ENCODE assay signal across 10 mouse cellular contexts in the genomic region with DNA sequence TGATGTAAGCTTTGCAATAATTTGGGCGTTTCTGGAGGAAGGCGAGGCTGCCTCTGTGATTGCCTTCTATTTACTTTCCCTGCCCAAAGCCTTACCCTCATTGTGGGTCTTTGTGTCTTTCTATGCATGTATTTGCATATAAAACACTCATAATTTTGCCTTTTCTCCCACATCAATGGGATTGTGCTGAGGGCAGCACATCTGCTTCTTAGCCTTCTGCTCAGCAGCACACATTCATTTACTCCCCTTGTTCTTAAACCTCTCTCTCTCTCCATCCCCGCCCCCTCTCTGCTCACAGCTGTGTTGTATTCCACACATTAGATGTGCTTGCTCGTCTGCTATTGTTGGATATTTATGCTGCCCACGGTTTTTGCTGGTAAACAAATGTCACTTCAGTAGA. TPM values are rescaled to one million over a fixed set of nuclear protein-coding genes. Genes with fewer than 3 reads are reported as not detected.
DNase-seq lines count a peak whose midpoint lies in the region; ATAC-seq lines count a peak whose summit lies in the region.
"Had no signal": no experiment of that assay in that cellular context is flagged by ENCODE, and none has a peak within 500 bp of the region (broad histone marks: within the 10 kb centered on the region; RNA-seq: fewer than 3 reads in every experiment).

No protein-coding gene starts in this region.

- peak overlapping the region; percentile 57 for H3K4me2 ChIP-seq in kidney, embryonic 16.5 days (replicated peaks; ENCODE audit: low read depth, low read length)
- H3K4me2 ChIP-seq in forebrain, embryonic 16.5 days (ENCODE audit: low read length), result peak overlapping the region; percentile 24; the same call in 1 of the 2 replicates
- H3K4me2 ChIP-seq in neural tube, embryonic 13.5 days, result peak overlapping the region; percentile 65

- DNase-seq in frontal cortex, postnatal 14 days (ENCODE audit: low spot score in 2 of 2), result no peak
- no peak for DNase-seq in kidney, postnatal 25 days
- DNase-seq in right cerebral cortex, postnatal 25 days, result no peak
- no peak for DNase-seq in ovary, postnatal 10 days (ENCODE audit: low spot score)
- DNase-seq: cerebellum, postnatal 25 days had no signal

- H3K27me3 ChIP-seq in kidney, embryonic 16.5 days (ENCODE audit: insufficient read depth, low read length), result no peaks in the 10 kb centered on the region
- H3K27me3 ChIP-seq in forebrain, embryonic 16.5 days (replicated peaks; ENCODE audit: control insufficient read depth, insufficient read depth, low read length), result no peaks in the 10 kb centered on the region
- no peaks in the 10 kb centered on the region for H3K27me3 ChIP-seq in neural tube, embryonic 13.5 days

- no peaks in the 10 kb centered on the region for H3K9me3 ChIP-seq in kidney, embryonic 16.5 days (ENCODE audit: low read length)
- no peaks in the 10 kb centered on the region for H3K9me3 ChIP-seq in forebrain, embryonic 16.5 days (ENCODE audit: control insufficient read depth, low read length)
- H3K9me3 ChIP-seq in neural tube, embryonic 13.5 days, result no peaks in the 10 kb centered on the region
- H3K9me3 ChIP-seq: liver, embryonic 12.5 days had no signal

- peaks cover 51% of the 10 kb centered on the region for H3K4me1 ChIP-seq in kidney, embryonic 16.5 days (ENCODE audit: insufficient read depth, low read length)
- peaks cover 56% of the 10 kb centered on the region for H3K4me1 ChIP-seq in forebrain, embryonic 16.5 days (replicated peaks; ENCODE audit: control insufficient read depth, insufficient read depth, low read length)
- peaks cover 87% of the 10 kb centered on the region for H3K4me1 ChIP-seq in neural tube, embryonic 13.5 days (replicated peaks)
- H3K4me1 ChIP-seq: liver, embryonic 12.5 days had no signal

- H3K4me3 ChIP-seq in kidney, embryonic 16.5 days (ENCODE audit: low read length), result no peak overlapping the region; the same call in 1 of the 2 replicates
- no peak overlapping the region for H3K4me3 ChIP-seq in forebrain, embryonic 16.5 days (replicated peaks; ENCODE audit: low read length)
- H3K4me3 ChIP-seq in neural tube, embryonic 13.5 days, result peak overlapping the region; percentile 17; the same call in 1 of the 2 replicates
- H3K4me3 ChIP-seq: liver, embryonic 12.5 days had no signal

- peak overlapping the region; percentile 31; the same call in 1 of the 2 replicates for H3K9ac ChIP-seq in kidney, embryonic 16.5 days (replicated peaks; ENCODE audit: low read length)
- no peak overlapping the region for H3K9ac ChIP-seq in forebrain, embryonic 16.5 days (replicated peaks; ENCODE audit: low read depth, low read length)
- peak overlapping the region; percentile 49; the same call in 1 of the 2 replicates for H3K9ac ChIP-seq in neural tube, embryonic 13.5 days
- H3K9ac ChIP-seq: liver, embryonic 12.5 days had no signal

- WGBS in kidney, embryonic 16.5 days, result 75% methylated on average over 5 of the region's 5 CpGs
- WGBS in forebrain, embryonic 16.5 days, result 37% methylated on average over 5 of the region's 5 CpGs
- WGBS in neural tube, embryonic 13.5 days, result 31% methylated on average over 5 of the region's 5 CpGs

- H3K36me3 ChIP-seq in kidney, embryonic 16.5 days (ENCODE audit: insufficient read depth, low read length), result peaks cover 6% of the 10 kb centered on the region
- no peaks in the 10 kb centered on the region for H3K36me3 ChIP-seq in forebrain, embryonic 16.5 days (ENCODE audit: control insufficient read depth, insufficient read depth)
- peaks cover 8% of the 10 kb centered on the region for H3K36me3 ChIP-seq in neural tube, embryonic 13.5 days

- peak; percentile 27; the same call in 1 of the 2 replicates for ATAC-seq in frontal cortex, adult (ENCODE audit: low TSS enrichment)
- ATAC-seq in kidney, embryonic 16.5 days (ENCODE audit: low FRiP score, low TSS enrichment), result no peak
- ATAC-seq in forebrain, embryonic 16.5 days, result peak; percentile 87
- no peak for ATAC-seq in neural tube, embryonic 13.5 days (ENCODE audit: low read depth)
- ATAC-seq: liver, embryonic 12.5 days had no signal

- no peak overlapping the region for H3K27ac ChIP-seq in kidney, embryonic 16.5 days (ENCODE audit: low read length)
- H3K27ac ChIP-seq in forebrain, embryonic 16.5 days (ENCODE audit: low read length), result peak overlapping the region; percentile 74
- peak overlapping the region; percentile 79 for H3K27ac ChIP-seq in neural tube, embryonic 13.5 days (replicated peaks)
- H3K27ac ChIP-seq: liver, embryonic 12.5 days had no signal

RNA-seq across cellular contexts. Expression of a gene that starts 5.3 kb away (rescaled TPM):
- 51.8 and 54.0 TPM in 2 replicates for polyA plus RNA-seq in kidney, embryonic 16.5 days (2015; fragmentation: Nextera tagmentation; extraction: Ambion mirVana)
- polyA plus RNA-seq in forebrain, embryonic 16.5 days (2015; fragmentation: Nextera tagmentation; extraction: Ambion mirVana), result 20.3 and 26.1 TPM in 2 replicates
- polyA plus RNA-seq in neural tube, embryonic 13.5 days (2015; fragmentation: Nextera tagmentation; extraction: Ambion mirVana), result 16.7 and 17.1 TPM in 2 replicates

RNA-seq across cellular contexts. Expression of a gene that starts 55.9 kb away (rescaled TPM):
- 0.34 and 0.39 TPM in 2 replicates for polyA plus RNA-seq in kidney, embryonic 16.5 days (2015; fragmentation: Nextera tagmentation; extraction: Ambion mirVana)
- polyA plus RNA-seq in forebrain, embryonic 16.5 days (2015; fragmentation: Nextera tagmentation; extraction: Ambion mirVana), result 0.45 and 0.67 TPM in 2 replicates
- not detected in 2 replicates for polyA plus RNA-seq in neural tube, embryonic 13.5 days (2015; fragmentation: Nextera tagmentation; extraction: Ambion mirVana)

Comparison
In these comparisons a context has a peak if more than half of its experiments do, and no peak if none do; other contexts are left out.
1. ATAC-seq: peak in frontal cortex, adult (single experiment) and forebrain, embryonic 16.5 days (single experiment); none in kidney, embryonic 16.5 days (single experiment) and neural tube, embryonic 13.5 days (single experiment).
2. Peak in every context shown above with its lines, with median percentiles within 50 percentile points of each other: H3K4me2 ChIP-seq.